Mouse (Mus musculus) olfactory bulb, adult 2 months (tissue): Measurements from ENCODE around the gene Slc43a3.

Experiments
- CTCF ChIP-seq: fragments of 200-500 bp; IDR thresholded peaks from 2 replicates; pipeline ENCODE4 v1.5.1; 2012; ENCODE audit warnings: low read depth, mild to moderate bottlenecking, low read length, moderate library complexity; ENCODE audit not compliant: insufficient read depth
- POLR2A ChIP-seq: fragments of 200-500 bp; IDR thresholded peaks from 2 replicates; pipeline ENCODE4 v1.6.1; 2012; ENCODE audit warnings: mild to moderate bottlenecking, low read depth, low read length, moderate library complexity; ENCODE audit not compliant: insufficient read depth

DNA sequence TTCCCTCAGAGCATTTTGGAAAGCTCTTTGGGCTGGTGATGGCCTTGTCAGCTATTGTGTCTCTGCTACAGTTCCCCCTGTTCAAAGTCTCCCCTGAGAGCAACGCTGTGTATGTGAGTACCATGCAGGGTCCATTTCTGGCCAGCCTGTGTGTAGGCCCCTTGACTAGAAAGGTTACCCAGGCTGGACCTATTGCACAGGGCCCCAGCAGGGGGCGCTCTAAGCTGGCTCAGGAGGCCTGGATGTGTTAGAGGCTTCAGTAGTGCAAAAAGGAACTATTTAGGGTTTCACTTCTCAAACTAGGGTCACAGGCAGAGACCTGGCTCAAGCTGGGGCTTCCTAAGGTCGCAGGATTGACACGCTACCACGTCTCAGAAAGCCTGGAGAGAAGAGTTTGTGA, 19.9 kb downstream of the Slc43a3 start:
- TF ChIP-seq CTCF, result peak; percentile 43; the same call in 1 of the 2 replicates
- TF ChIP-seq POLR2A, result no peak; the same call in 1 of the 2 replicates
